Mouse (Mus musculus): ENCODE results near the gene Eya2. TPM values are rescaled to one million over a fixed set of nuclear protein-coding genes. Genes with fewer than 3 reads are reported as not detected.

Gene Eya2
- polyA plus RNA-seq, 1 experiment from 2014 or later, result 5.8 TPM

DNA sequence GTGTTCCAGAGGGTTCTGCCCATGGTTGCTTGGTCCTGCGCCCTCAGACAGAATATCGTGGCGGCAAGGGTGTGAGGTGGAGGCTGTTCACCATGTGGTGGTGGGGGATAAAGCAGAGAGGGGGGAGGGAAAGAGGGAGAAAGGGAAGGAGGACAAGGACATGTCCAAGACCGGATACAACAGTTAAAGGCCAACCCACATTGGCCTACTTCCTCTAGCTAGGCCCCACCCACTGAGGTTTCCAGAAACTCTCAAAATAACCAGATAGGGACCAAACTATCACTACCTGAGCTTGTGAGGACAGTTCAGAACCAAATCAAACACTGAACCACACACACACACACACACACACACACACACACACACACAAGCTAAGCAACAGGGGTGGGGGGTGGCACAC, 157.9 kb downstream of the Eya2 start:
- Histone ChIP-seq H3K36me3 (ENCODE audit: control insufficient read depth, insufficient read depth) (no peaks in the 10 kb centered on the region), H3K9me3 (replicated peaks; ENCODE audit: control insufficient read depth, low read length) (no peaks in the 10 kb centered on the region), H3K4me2 (ENCODE audit: low read depth, low read length) (no peak overlapping the region), H3K9ac (ENCODE audit: low read length) (no peak overlapping the region), H3K27me3 (ENCODE audit: control insufficient read depth, insufficient read depth, low read length) (peaks cover 6% of the 10 kb centered on the region; the same call in 1 of the 2 replicates), H3K4me3 (ENCODE audit: low read length) (no peak overlapping the region), H3K27ac (ENCODE audit: low read length) (no peak overlapping the region), H3K4me1 (ENCODE audit: control insufficient read depth, insufficient read depth, low read length) (no peaks in the 10 kb centered on the region)
- 72% methylated on average over 4 of the region's 4 CpGs for WGBS
- ATAC-seq (replicated peaks; ENCODE audit: extremely low read depth, insufficient read depth, low FRiP score), result no peak

DNA sequence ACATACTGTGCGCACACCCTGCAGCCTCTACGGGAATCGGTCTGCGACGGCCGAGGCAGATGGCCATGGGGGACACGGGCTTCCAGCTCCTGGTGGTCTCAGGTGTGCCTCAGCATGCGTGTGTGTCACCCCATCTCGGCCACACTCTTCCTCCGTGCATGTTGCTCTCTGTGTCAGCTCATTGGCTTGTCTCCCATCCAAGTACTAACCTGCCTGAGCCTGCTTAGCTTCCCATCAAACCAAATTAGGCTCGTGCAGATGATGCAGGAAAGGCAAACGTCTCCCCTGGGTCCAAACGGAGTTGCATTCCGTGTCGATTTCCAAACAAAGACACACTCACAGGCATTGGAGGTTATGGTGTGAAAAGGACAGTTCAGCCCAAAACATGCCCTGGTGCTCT, 163.0 kb downstream of the Eya2 start:
- Histone ChIP-seq H3K9ac (ENCODE audit: low read length) (no peak overlapping the region), H3K9me3 (replicated peaks; ENCODE audit: control insufficient read depth, low read length) (no peaks in the 10 kb centered on the region), H3K27ac (ENCODE audit: low read length) (no peak overlapping the region), H3K4me2 (ENCODE audit: low read depth, low read length) (no peak overlapping the region), H3K4me3 (ENCODE audit: low read length) (no peak overlapping the region), H3K36me3 (ENCODE audit: control insufficient read depth, insufficient read depth) (no peaks in the 10 kb centered on the region), H3K27me3 (ENCODE audit: control insufficient read depth, insufficient read depth, low read length) (no peaks in the 10 kb centered on the region), H3K4me1 (ENCODE audit: control insufficient read depth, insufficient read depth, low read length) (peaks cover 4% of the 10 kb centered on the region)
- whole genome bisulfite sequencing, result 78% methylated on average over 15 of the region's 15 CpGs
- ATAC-seq (replicated peaks; ENCODE audit: extremely low read depth, insufficient read depth, low FRiP score), result no peak

DNA sequence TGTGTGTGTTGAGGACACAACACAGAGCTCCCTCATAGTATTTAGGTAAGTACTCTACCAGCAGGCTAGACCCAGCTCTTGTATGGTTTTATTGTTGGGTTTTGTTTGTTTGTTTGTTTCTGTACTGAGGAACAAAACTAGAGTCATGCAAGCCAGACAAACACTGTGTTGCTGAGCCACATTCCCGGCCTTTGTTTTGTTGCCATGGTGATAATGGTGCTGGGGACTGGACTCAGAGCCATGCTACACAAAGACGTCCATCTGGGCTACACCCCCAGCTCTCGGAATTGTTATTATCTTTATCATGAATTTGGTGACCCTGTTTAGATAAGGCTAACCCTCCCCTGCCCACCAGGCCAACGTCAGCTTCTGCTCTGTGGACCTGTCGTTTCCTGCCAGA, 163.7 kb downstream of the Eya2 start:
- no peak overlapping the region for H3K9ac ChIP-seq (ENCODE audit: low read length)
- H3K4me3 ChIP-seq (ENCODE audit: low read length), result no peak overlapping the region
- no peaks in the 10 kb centered on the region for H3K36me3 ChIP-seq (ENCODE audit: control insufficient read depth, insufficient read depth)
- no peaks in the 10 kb centered on the region for H3K27me3 ChIP-seq (ENCODE audit: control insufficient read depth, insufficient read depth, low read length)
- H3K4me2 ChIP-seq (ENCODE audit: low read depth, low read length), result no peak overlapping the region
- peaks cover 4% of the 10 kb centered on the region for H3K4me1 ChIP-seq (ENCODE audit: control insufficient read depth, insufficient read depth, low read length)
- ATAC-seq (replicated peaks; ENCODE audit: extremely low read depth, insufficient read depth, low FRiP score), result no peak
- 17% methylated on average over 5 of the region's 5 CpGs for WGBS
- no peaks in the 10 kb centered on the region for H3K9me3 ChIP-seq (replicated peaks; ENCODE audit: control insufficient read depth, low read length)
- H3K27ac ChIP-seq (ENCODE audit: low read length), result no peak overlapping the region

DNA sequence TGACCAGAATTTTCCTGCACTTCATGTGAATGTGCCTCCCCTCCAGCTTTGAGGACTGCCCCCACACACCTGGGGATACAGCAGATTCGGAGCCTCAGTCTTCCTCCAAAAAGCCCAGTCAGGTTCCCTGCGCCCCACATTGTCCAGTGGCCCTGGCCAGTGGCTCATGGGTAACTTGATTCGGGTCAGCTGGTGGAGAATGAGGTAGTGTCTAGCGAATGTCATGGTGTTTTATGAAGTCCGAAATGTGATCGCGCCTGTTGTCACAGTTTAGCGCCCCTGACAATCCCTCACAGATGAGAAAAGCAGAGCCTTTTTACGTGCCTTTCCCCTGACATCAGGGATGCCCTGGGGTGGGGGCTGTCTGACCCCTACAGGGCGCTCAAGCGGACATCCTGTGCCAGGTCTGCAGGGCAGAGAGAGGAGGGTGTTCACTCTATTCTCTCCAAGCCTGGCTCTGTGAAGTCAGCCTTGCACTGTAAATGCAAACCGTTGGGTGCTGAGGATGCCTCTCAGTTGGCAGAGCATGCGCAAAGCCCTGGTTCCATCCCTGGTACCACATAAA, 164.7 kb downstream of the Eya2 start:
- H3K36me3 ChIP-seq (ENCODE audit: control insufficient read depth, insufficient read depth), result no peaks in the 10 kb centered on the region
- no peak overlapping the region for H3K27ac ChIP-seq (ENCODE audit: low read length)
- H3K27me3 ChIP-seq (ENCODE audit: control insufficient read depth, insufficient read depth, low read length), result no peaks in the 10 kb centered on the region
- H3K9ac ChIP-seq (ENCODE audit: low read length), result no peak overlapping the region
- no peak overlapping the region for H3K4me2 ChIP-seq (ENCODE audit: low read depth, low read length)
- H3K4me3 ChIP-seq (ENCODE audit: low read length), result no peak overlapping the region
- 86% methylated on average over 13 of the region's 13 CpGs for WGBS
- no peaks in the 10 kb centered on the region for H3K9me3 ChIP-seq (replicated peaks; ENCODE audit: control insufficient read depth, low read length)
- no peak for ATAC-seq (replicated peaks; ENCODE audit: extremely low read depth, insufficient read depth, low FRiP score)
- H3K4me1 ChIP-seq (ENCODE audit: control insufficient read depth, insufficient read depth, low read length), result peaks cover 4% of the 10 kb centered on the region

DNA sequence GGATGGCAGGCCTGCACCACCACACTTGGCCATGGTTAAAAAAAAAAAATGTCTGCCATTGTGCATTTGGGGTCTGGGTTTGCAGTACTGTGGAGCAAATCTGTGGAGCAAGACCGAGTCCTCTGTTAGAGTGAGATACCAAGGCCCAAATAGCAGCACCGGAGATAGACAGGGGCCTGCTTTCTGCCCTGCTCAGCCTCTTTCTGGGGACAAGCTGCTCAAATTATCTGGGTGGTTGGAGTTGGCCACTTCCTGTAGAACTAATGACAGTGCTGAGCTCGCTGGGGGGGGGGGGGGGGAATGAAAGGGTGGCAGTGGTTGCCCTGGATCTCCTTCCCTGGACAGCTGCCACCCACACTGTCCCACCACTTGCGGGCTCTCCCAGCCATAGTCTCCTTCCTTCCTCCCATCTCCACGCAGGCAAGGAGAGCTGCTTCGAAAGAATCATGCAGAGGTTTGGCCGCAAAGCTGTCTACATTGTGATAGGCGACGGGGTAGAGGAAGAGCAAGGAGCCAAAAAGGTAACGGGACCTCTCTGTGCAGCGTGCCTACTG, 174.1 kb downstream of the Eya2 start:
- Histone ChIP-seq H3K36me3 (ENCODE audit: control insufficient read depth, insufficient read depth) (no peaks in the 10 kb centered on the region), H3K9ac (ENCODE audit: low read length) (no peak overlapping the region), H3K4me1 (ENCODE audit: control insufficient read depth, insufficient read depth, low read length) (no peaks in the 10 kb centered on the region), H3K27ac (ENCODE audit: low read length) (no peak overlapping the region), H3K4me3 (ENCODE audit: low read length) (no peak overlapping the region), H3K9me3 (replicated peaks; ENCODE audit: control insufficient read depth, low read length) (no peaks in the 10 kb centered on the region), H3K27me3 (ENCODE audit: control insufficient read depth, insufficient read depth, low read length) (no peaks in the 10 kb centered on the region), H3K4me2 (ENCODE audit: low read depth, low read length) (no peak overlapping the region)
- no peak for ATAC-seq (replicated peaks; ENCODE audit: extremely low read depth, insufficient read depth, low FRiP score)
- WGBS, result 43% methylated on average over 9 of the region's 11 CpGs

DNA sequence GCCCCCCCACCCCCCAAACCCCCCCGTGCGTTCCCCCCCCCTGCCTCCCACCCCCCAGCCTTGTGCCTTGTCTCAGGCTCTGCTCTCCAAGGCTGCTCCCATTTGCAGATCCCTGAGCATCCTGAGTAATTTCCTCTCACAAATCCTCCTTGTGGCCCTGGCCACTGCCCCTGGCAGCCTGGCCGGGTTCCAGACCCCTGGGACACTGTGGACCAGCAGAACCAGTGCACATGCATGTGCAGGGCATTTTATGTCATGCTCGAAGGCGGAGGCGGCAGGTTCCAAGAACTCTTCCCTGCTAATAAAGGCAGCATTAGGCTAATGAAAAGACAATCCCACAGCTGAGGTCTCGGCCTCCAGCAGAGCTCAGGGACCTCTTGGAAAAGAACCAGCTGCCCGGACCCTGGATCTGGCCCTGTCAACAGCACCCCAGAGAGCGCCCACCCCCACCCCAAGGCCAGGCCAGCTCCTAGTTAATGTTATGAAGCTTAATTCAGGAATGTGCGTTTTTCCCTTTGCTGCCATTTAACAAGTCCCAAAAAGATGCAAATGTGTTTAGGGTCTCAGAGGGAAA, 174.6 kb downstream of the Eya2 start:
- no peak overlapping the region for H3K27ac ChIP-seq (ENCODE audit: low read length)
- ATAC-seq (replicated peaks; ENCODE audit: extremely low read depth, insufficient read depth, low FRiP score), result no peak
- whole genome bisulfite sequencing, result 54% methylated on average over 10 of the region's 10 CpGs

DNA sequence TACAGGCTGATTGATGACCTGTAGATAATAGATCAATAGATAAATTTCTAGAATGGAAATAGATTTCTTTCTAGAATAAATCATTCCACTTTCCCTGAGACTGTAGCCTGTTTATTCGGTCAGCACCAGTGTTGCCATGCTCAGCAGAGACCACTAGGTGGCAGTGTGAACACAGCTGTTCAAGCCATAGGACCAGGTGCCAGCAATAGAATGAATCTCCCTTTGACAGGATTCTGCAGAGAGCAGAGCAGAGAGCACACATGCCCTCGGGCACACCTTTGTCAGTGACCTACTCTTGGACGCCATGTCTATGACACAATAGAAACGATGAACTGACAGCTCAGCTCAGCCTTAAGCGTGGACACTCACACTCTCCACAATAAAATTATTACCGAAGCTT, 184.1 kb downstream of the Eya2 start:
- no peak overlapping the region for H3K4me2 ChIP-seq (ENCODE audit: low read depth, low read length)
- 25% methylated on average over 6 of the region's 6 CpGs for WGBS
- no peak overlapping the region for H3K27ac ChIP-seq (ENCODE audit: low read length)
- no peaks in the 10 kb centered on the region for H3K27me3 ChIP-seq (ENCODE audit: control insufficient read depth, insufficient read depth, low read length)
- no peaks in the 10 kb centered on the region for H3K9me3 ChIP-seq (replicated peaks; ENCODE audit: control insufficient read depth, low read length)
- H3K4me3 ChIP-seq (ENCODE audit: low read length), result no peak overlapping the region
- peak; percentile 25; the same call in 1 of the 2 replicates for ATAC-seq (replicated peaks; ENCODE audit: extremely low read depth, insufficient read depth, low FRiP score)
- peaks cover 2% of the 10 kb centered on the region for H3K4me1 ChIP-seq (ENCODE audit: control insufficient read depth, insufficient read depth, low read length)
- H3K9ac ChIP-seq (ENCODE audit: low read length), result no peak overlapping the region
- H3K36me3 ChIP-seq (ENCODE audit: control insufficient read depth, insufficient read depth), result peaks cover 6% of the 10 kb centered on the region; the same call in 1 of the 2 replicates

More for the DNA sequence above, 174.6 kb downstream of the Eya2 start:
- H3K9me3 ChIP-seq (replicated peaks; ENCODE audit: control insufficient read depth, low read length), result no peaks in the 10 kb centered on the region
- H3K4me2 ChIP-seq (ENCODE audit: low read depth, low read length), result no peak overlapping the region
- H3K4me3 ChIP-seq (ENCODE audit: low read length), result no peak overlapping the region
- no peaks in the 10 kb centered on the region for H3K4me1 ChIP-seq (ENCODE audit: control insufficient read depth, insufficient read depth, low read length)
- H3K27me3 ChIP-seq (ENCODE audit: control insufficient read depth, insufficient read depth, low read length), result no peaks in the 10 kb centered on the region
- H3K36me3 ChIP-seq (ENCODE audit: control insufficient read depth, insufficient read depth), result no peaks in the 10 kb centered on the region
- H3K9ac ChIP-seq (ENCODE audit: low read length), result no peak overlapping the region

DNA sequence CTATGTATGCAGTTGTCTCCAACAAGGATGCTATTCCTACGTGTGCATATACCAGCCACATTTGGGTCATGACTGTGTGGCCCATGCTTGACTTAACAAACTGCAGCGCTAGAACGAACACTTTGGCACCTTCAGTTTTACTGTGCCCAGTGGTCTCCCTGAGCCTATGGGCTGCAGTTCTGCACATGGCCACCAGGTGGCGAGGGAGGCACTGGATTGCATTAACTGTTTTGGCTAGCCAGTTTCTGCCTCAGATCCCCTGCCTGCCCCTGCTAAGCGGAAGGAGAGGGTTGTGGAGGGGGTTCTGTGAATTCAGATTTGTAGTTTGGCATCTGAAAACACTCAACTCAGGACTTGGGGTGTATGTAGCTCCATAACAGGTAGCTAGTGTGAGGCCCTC, 187.5 kb downstream of the Eya2 start:
- peaks cover 32% of the 10 kb centered on the region for H3K36me3 ChIP-seq (ENCODE audit: control insufficient read depth, insufficient read depth)
- no peaks in the 10 kb centered on the region for H3K27me3 ChIP-seq (ENCODE audit: control insufficient read depth, insufficient read depth, low read length)
- no peak overlapping the region for H3K27ac ChIP-seq (ENCODE audit: low read length)
- no peak overlapping the region for H3K4me2 ChIP-seq (ENCODE audit: low read depth, low read length)
- ATAC-seq (replicated peaks; ENCODE audit: extremely low read depth, insufficient read depth, low FRiP score), result no peak
- H3K9me3 ChIP-seq (replicated peaks; ENCODE audit: control insufficient read depth, low read length), result no peaks in the 10 kb centered on the region
- no peak overlapping the region for H3K9ac ChIP-seq (ENCODE audit: low read length)
- H3K4me3 ChIP-seq (ENCODE audit: low read length), result no peak overlapping the region
- peaks cover 5% of the 10 kb centered on the region for H3K4me1 ChIP-seq (ENCODE audit: control insufficient read depth, insufficient read depth, low read length)
- 27% methylated on average over 5 of the region's 5 CpGs for WGBS

DNA sequence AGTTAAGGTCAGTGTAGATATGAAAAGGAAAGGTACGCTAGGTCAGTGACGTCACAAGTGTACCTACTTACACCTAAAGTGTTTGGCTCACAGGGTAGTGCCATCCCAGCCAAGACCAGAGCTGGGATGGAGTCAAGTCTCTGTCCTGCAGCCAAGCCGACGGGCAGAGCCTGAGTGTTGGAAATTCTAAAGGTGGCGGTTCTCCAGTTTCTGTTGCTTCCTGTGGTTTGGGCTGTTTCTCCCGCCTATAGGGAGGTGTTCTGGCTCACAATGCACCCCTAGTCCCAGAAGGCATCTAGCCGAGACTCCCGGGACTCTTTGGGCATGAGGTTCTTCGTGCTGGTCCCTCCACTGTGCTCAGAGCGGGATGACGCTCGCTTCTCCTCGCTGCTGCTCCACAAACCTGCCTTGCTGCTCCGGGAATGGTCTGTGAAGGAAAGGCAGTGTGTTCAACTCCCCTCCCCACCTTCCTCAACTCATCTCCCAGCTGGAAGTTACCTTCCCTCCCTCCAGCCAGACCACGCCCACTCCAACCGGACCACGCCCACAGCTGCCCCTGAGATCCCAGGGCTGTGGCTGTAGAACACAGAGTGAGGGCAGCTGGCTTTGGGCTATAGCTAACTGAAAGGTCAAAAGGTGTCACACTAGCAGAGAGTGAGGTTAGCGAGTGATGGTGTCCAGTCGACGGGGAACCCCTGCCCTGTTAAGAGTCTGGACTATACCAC, 190.6 kb downstream of the Eya2 start:
- ATAC-seq (replicated peaks; ENCODE audit: extremely low read depth, insufficient read depth, low FRiP score), result no peak
- Histone ChIP-seq H3K27me3 (ENCODE audit: control insufficient read depth, insufficient read depth, low read length) (no peaks in the 10 kb centered on the region), H3K4me1 (ENCODE audit: control insufficient read depth, insufficient read depth, low read length) (peaks cover 11% of the 10 kb centered on the region), H3K36me3 (ENCODE audit: control insufficient read depth, insufficient read depth) (peaks cover 46% of the 10 kb centered on the region), H3K9ac (ENCODE audit: low read length) (no peak overlapping the region), H3K9me3 (replicated peaks; ENCODE audit: control insufficient read depth, low read length) (no peaks in the 10 kb centered on the region), H3K27ac (ENCODE audit: low read length) (no peak overlapping the region), H3K4me3 (ENCODE audit: low read length) (no peak overlapping the region), H3K4me2 (ENCODE audit: low read depth, low read length) (no peak overlapping the region)
- WGBS, result 86% methylated on average over 20 of the region's 20 CpGs

Data from heart, embryonic 16.5 days (tissue).